Mouse (Mus musculus) CH12.LX (cell line): ENCODE data around the gene Rin3. TPM values are rescaled to one million over a fixed set of nuclear protein-coding genes. Genes with fewer than 3 reads are reported as not detected.

Experiments
- DNase-seq: peaks from one replicate; pipeline ENCODE4 v3.0.0-alpha.2; 2013; ENCODE audit errors: extremely low read depth
- H3K27ac ChIP-seq: 2 replicates; pipeline ENCODE4 v1.5.1; 2012; ENCODE audit warnings: low read depth, mild to moderate bottlenecking, control low read depth, moderate library complexity; ENCODE audit not compliant: insufficient read depth
- H3K27me3 ChIP-seq: replicated peaks from 2 replicates; pipeline ENCODE3; 2012; ENCODE audit warnings: inconsistent platforms
- H3K36me3 ChIP-seq, 2 experiments: replicated peaks in 1 of 2; 2 replicates each; pipeline versions ENCODE3 to v1.6.1; 2012; ENCODE audit warnings: inconsistent platforms in 1 of 2, low read length in 1 of 2, mild to moderate bottlenecking in 1 of 2, mixed read lengths in 1 of 2, moderate library complexity in 1 of 2; ENCODE audit not compliant: control insufficient read depth in 1 of 2, insufficient read depth in 1 of 2
- H3K4me1 ChIP-seq, 2 experiments: 2 replicates each; pipeline ENCODE4 v1.6.1; 2012; ENCODE audit warnings: inconsistent platforms in 1 of 2, moderate library complexity in 1 of 2; ENCODE audit not compliant: insufficient read depth in 2 of 2, control insufficient read depth in 1 of 2
- H3K4me2 ChIP-seq: 2 replicates; pipeline ENCODE4 v1.6.1; 2012; ENCODE audit warnings: low read depth, mild to moderate bottlenecking, control low read depth; ENCODE audit not compliant: poor library complexity, insufficient read depth, severe bottlenecking
- H3K4me3 ChIP-seq, 3 experiments: fragments of 150-350 bp in 1 of 3; sonication (generic) in 1 of 3; replicated peaks in 1 of 3; 2 replicates each; pipeline versions ENCODE3 to v1.5.1; 2011 to 2012; ENCODE audit warnings: low read depth in 2 of 3, low read length in 2 of 3, mild to moderate bottlenecking in 2 of 3, moderate library complexity in 2 of 3, control low read depth in 1 of 3, improper control_type of control experiment in 1 of 3, inconsistent platforms in 1 of 3, mixed read lengths in 1 of 3; ENCODE audit not compliant: poor library complexity in 1 of 3
- H3K79me2 ChIP-seq: replicated peaks from 2 replicates; pipeline ENCODE4 v1.6.1; 2012; ENCODE audit warnings: mild to moderate bottlenecking, moderate library complexity; ENCODE audit not compliant: control insufficient read depth, poor library complexity, insufficient read depth, severe bottlenecking; ENCODE audit errors: extremely low read depth
- H3K9ac ChIP-seq: 2 replicates; pipeline ENCODE4 v1.6.1; 2012; ENCODE audit warnings: low read depth, mild to moderate bottlenecking, control low read depth, moderate library complexity; ENCODE audit not compliant: insufficient read depth
- H3K9me3 ChIP-seq: replicated peaks from 2 replicates; pipeline ENCODE3; 2012; ENCODE audit warnings: low read length, inconsistent platforms, mixed read lengths
- BHLHE40 ChIP-seq: IDR thresholded peaks from 2 replicates; pipeline ENCODE4 v1.6.1; 2011; ENCODE audit warnings: mild to moderate bottlenecking, low read depth, low read length, improper control_type of control experiment
- CHD1 ChIP-seq: IDR thresholded peaks from 2 replicates; pipeline ENCODE4 v1.6.1; 2012; ENCODE audit warnings: low read depth, low read length, improper control_type of control experiment, inconsistent platforms
- CHD2 ChIP-seq: IDR thresholded peaks from 2 replicates; pipeline ENCODE4 v1.6.1; 2011; ENCODE audit warnings: low read length, improper control_type of control experiment
- ELF1 ChIP-seq: IDR thresholded peaks from 2 replicates; pipeline ENCODE4 v1.6.1; 2014; ENCODE audit warnings: low read depth, mild to moderate bottlenecking, inconsistent platforms, low read length, improper control_type of control experiment
- EP300 ChIP-seq: IDR thresholded peaks from 2 replicates; pipeline ENCODE4 v1.6.1; 2011; ENCODE audit warnings: low read length, improper control_type of control experiment
- ETS1 ChIP-seq: conservative IDR thresholded peaks from 2 replicates; pipeline ENCODE4 v1.6.1; 2012; ENCODE audit warnings: low read depth, mild to moderate bottlenecking, inconsistent platforms, low read length, improper control_type of control experiment, moderate library complexity
- GABPA ChIP-seq: IDR thresholded peaks from 2 replicates; pipeline ENCODE4 v1.6.1; 2012; ENCODE audit warnings: low read depth, low read length, improper control_type of control experiment, inconsistent platforms; ENCODE audit not compliant: insufficient replicate concordance
- HCFC1 ChIP-seq: IDR thresholded peaks from 2 replicates; pipeline ENCODE4 v1.6.1; 2012; ENCODE audit warnings: low read depth, mild to moderate bottlenecking, inconsistent platforms, low read length, improper control_type of control experiment
- IRF4 ChIP-seq: IDR thresholded peaks from 2 replicates; pipeline ENCODE4 v1.6.1; 2014; ENCODE audit warnings: low read depth, mild to moderate bottlenecking, inconsistent platforms, low read length, improper control_type of control experiment
- JUND ChIP-seq: conservative IDR thresholded peaks from 2 replicates; pipeline ENCODE4 v1.6.1; 2011; ENCODE audit warnings: low read depth, low read length, improper control_type of control experiment
- MAFK ChIP-seq: IDR thresholded peaks from 2 replicates; pipeline ENCODE4 v1.6.1; 2011; ENCODE audit warnings: low read length, improper control_type of control experiment; ENCODE audit not compliant: insufficient replicate concordance
- MAX ChIP-seq: IDR thresholded peaks from 2 replicates; pipeline ENCODE4 v1.6.1; 2011; ENCODE audit warnings: low read length, improper control_type of control experiment
- MAZ ChIP-seq: IDR thresholded peaks from 2 replicates; pipeline ENCODE4 v1.6.1; 2012; ENCODE audit warnings: low read depth, mild to moderate bottlenecking, inconsistent platforms, low read length, improper control_type of control experiment, moderate library complexity
- MEF2A ChIP-seq: IDR thresholded peaks from 2 replicates; pipeline ENCODE4 v1.6.1; 2014; ENCODE audit warnings: low read depth, mild to moderate bottlenecking, inconsistent platforms, low read length, improper control_type of control experiment, borderline replicate concordance
- MXI1 ChIP-seq: IDR thresholded peaks from 2 replicates; pipeline ENCODE4 v1.6.1; 2011; ENCODE audit warnings: mild to moderate bottlenecking, low read depth, low read length, improper control_type of control experiment
- MYC ChIP-seq: IDR thresholded peaks from 2 replicates; pipeline ENCODE4 v1.6.1; 2011; ENCODE audit warnings: low read depth, mild to moderate bottlenecking, improper control_type of control experiment, low read length
- NELFE ChIP-seq: IDR thresholded peaks from 2 replicates; pipeline ENCODE4 v1.6.1; 2011; ENCODE audit warnings: low read depth, low read length, improper control_type of control experiment
- PAX5 ChIP-seq: IDR thresholded peaks from 2 replicates; pipeline ENCODE4 v1.6.1; 2012; ENCODE audit warnings: low read length, inconsistent platforms, mixed read lengths
- POLR2A ChIP-seq: IDR thresholded peaks from 2 replicates; pipeline ENCODE4 v1.6.1; 2011; ENCODE audit warnings: low read depth, mild to moderate bottlenecking, improper control_type of control experiment, low read length
- RAD21 ChIP-seq: IDR thresholded peaks from 2 replicates; pipeline ENCODE4 v1.6.1; 2011; ENCODE audit warnings: low read depth, mild to moderate bottlenecking, low read length, improper control_type of control experiment, moderate library complexity
- RCOR1 ChIP-seq: conservative IDR thresholded peaks from 2 replicates; pipeline ENCODE4 v1.6.1; 2012; ENCODE audit warnings: low read depth, mild to moderate bottlenecking, inconsistent platforms, low read length, improper control_type of control experiment
- SIN3A ChIP-seq: IDR thresholded peaks from 2 replicates; pipeline ENCODE4 v1.6.1; 2012; ENCODE audit warnings: low read length, improper control_type of control experiment, inconsistent platforms
- SMC3 ChIP-seq: IDR thresholded peaks from 2 replicates; pipeline ENCODE4 v1.6.1; 2011; ENCODE audit warnings: low read depth, low read length, improper control_type of control experiment
- TCF12 ChIP-seq: IDR thresholded peaks from 2 replicates; pipeline ENCODE4 v1.6.1; 2014; ENCODE audit warnings: low read depth, mild to moderate bottlenecking, inconsistent platforms, low read length, improper control_type of control experiment
- UBTF ChIP-seq: IDR thresholded peaks from 2 replicates; pipeline ENCODE4 v1.6.1; 2012; ENCODE audit warnings: low read depth, mild to moderate bottlenecking, inconsistent platforms, low read length, improper control_type of control experiment, moderate library complexity
- USF2 ChIP-seq: conservative IDR thresholded peaks from 2 replicates; pipeline ENCODE4 v1.6.1; 2011; ENCODE audit warnings: low read depth, low read length, improper control_type of control experiment
- ZC3H11A ChIP-seq: IDR thresholded peaks from 2 replicates; pipeline ENCODE4 v1.6.1; 2012; ENCODE audit warnings: low read depth, mild to moderate bottlenecking, inconsistent platforms, low read length, improper control_type of control experiment
- ZKSCAN1 ChIP-seq: IDR thresholded peaks from 2 replicates; pipeline ENCODE4 v1.6.1; 2012; ENCODE audit warnings: low read depth, inconsistent platforms, low read length, improper control_type of control experiment, borderline replicate concordance
- ZMIZ1 ChIP-seq: IDR thresholded peaks from 2 replicates; pipeline ENCODE4 v1.6.1; 2012; ENCODE audit warnings: low read depth, mild to moderate bottlenecking, inconsistent platforms, low read length, improper control_type of control experiment
- ZNF384 ChIP-seq: IDR thresholded peaks from 2 replicates; pipeline ENCODE4 v1.6.1; 2012; ENCODE audit warnings: low read depth, low read length, improper control_type of control experiment, inconsistent platforms
- dilution Hi-C: fragments of 300-500 bp; cut with MboI; formaldehyde crosslinking; loops from 2 replicates; pipeline ENCODE4 v1.14.3; 2020; ENCODE audit warnings: low sequenced_read_pairs; ENCODE audit not compliant: extremely low pct_unique_long_range_greater_than_20kb, extremely low pct_ligation_motif_present
- in situ Hi-C: fragments of 300-500 bp; cut with MboI; formaldehyde crosslinking; loops from 3 replicates; pipeline ENCODE4 v1.14.3; 2019; ENCODE audit warnings: low sequenced_read_pairs, low pct_ligation_motif_present, low pct_unique_long_range_greater_than_20kb, mixed read lengths
- polyA plus RNA-seq: library from polyadenylated mRNA; unstranded; fragments of >175 nt; gene quantifications from 2 replicates; pipeline ENCODE4 v1.2.1, GENCODE M21; 2012; ENCODE audit warnings: low read depth; ENCODE audit not compliant: insufficient read length
- total RNA-seq, 2 experiments: library from RNA; depleted of rRNA; stranded (reverse); fragments of 300-350 nt in 1 of 2; fragments of >200 nt in 1 of 2; gene quantifications; 2 replicates each; pipeline ENCODE4 v1.2.3; 2012 to 2014

Gene Rin3
- total and polyA plus RNA-seq, 3 experiments = 2.4 to 10.0 (median 8.4) TPM

- in situ Hi-C loops (no loop called here), dilution Hi-C loops (no loop called here)
- H3K27ac ChIP-seq = no peak overlapping the region
Observed at GRCm38 (mm10) chr12:102328090-102328489, 45.2 kb downstream of the Rin3 start.

DNA sequence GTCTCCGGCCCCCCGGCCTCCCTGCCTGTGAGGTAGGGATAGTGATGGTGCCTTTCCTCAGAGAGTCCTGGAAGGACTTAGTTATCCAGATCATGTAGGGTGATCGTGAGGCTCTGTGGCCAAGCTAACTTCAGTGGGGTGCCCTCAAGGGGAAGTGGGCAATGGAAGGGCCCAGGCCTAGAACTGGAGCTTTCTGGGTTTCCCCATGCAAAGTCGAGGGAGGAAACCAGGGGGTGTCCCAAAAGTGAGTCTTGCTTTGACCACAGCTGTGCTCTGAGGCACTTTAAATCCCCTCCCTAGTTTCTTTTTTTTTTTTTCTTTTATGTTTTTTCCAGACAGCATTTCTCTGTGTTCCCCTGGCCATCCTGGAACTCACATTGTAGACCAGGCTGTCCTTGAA is 47.3 kb downstream of the Rin3 start:
- no peak overlapping the region for H3K4me3 ChIP-seq
- in situ Hi-C loops = loop anchor here (10.0 kb wide), 2 partner anchors 55 to 145 kb away; no protein-coding TSS in a partner anchor

More at GRCm38 (mm10) chr12:102328090-102328489, 45.2 kb downstream of the Rin3 start:
- Histone ChIP-seq H3K4me2 (no peak overlapping the region), H3K9me3 (no peaks in the 10 kb centered on the region), H3K36me3 (peaks cover 0 to 37% of the 10 kb centered on the region in 2 experiments), H3K4me3 (no peak overlapping the region), H3K79me2 (no peaks in the 10 kb centered on the region), H3K9ac (no peak overlapping the region), H3K4me1 (peaks cover 30 to 69% of the 10 kb centered on the region in 2 experiments), H3K27me3 (no peaks in the 10 kb centered on the region)
- DNase-seq = no peak
- no peak for TF ChIP-seq HCFC1
- no peak for TF ChIP-seq MAFK

More for the DNA sequence above, 47.3 kb downstream of the Rin3 start:
- Histone ChIP-seq H3K79me2 (no peaks in the 10 kb centered on the region), H3K9ac (no peak overlapping the region), H3K27me3 (no peaks in the 10 kb centered on the region), H3K9me3 (no peaks in the 10 kb centered on the region), H3K4me1 (peaks cover 39 to 90% of the 10 kb centered on the region in 2 experiments), H3K4me2 (peak overlapping the region; percentile 32), H3K36me3 (peaks cover 0 to 33% of the 10 kb centered on the region in 2 experiments), H3K27ac (peak overlapping the region; percentile 85)
- TF ChIP-seq MAFK (peak; percentile 73), BHLHE40 (peak; percentile 72), MYC (0 out of 2 replicates have a peak, but pooled peaks have one; percentile 63), ZMIZ1 (peak; percentile 58; the same call in 1 of the 2 replicates), ELF1 (peak; percentile 53; the same call in 1 of the 2 replicates), MAX (0 out of 2 replicates have a peak, but pooled peaks have one; percentile 45), NELFE (0 out of 2 replicates have a peak, but pooled peaks have one; percentile 15), RCOR1 (peak; percentile 85; the same call in 1 of the 2 replicates), SMC3 (no peak; the same call in 1 of the 2 replicates), GABPA (no peak), ZKSCAN1 (no peak), CHD2 (peak; percentile 83; the same call in 1 of the 2 replicates), TCF12 (peak; percentile 89), USF2 (no peak), MAZ (peak; percentile 85; the same call in 1 of the 2 replicates), MEF2A (peak; percentile 79), EP300 (peak; percentile 90), RAD21 (no peak; the same call in 1 of the 2 replicates), JUND (peak; percentile 61), ZNF384 (peak; percentile 98), ZC3H11A (no peak), IRF4 (peak; percentile 89), PAX5 (no peak), ETS1 (peak; percentile 87), POLR2A (no peak; the same call in none of the 2 replicates), CHD1 (no peak), SIN3A (peak; percentile 97), HCFC1 (peak; percentile 45), MXI1 (peak; percentile 28; the same call in 1 of the 2 replicates), UBTF (no peak)
- dilution Hi-C loops = no loop called here
- DNase-seq = peak; percentile 83
